Mouse (Mus musculus): ENCODE results near the gene Plin5. TPM values are rescaled to one million over a fixed set of nuclear protein-coding genes. Genes with fewer than 3 reads are reported as not detected.

Plin5 gene
- polyA plus RNA-seq, 1 experiment from 2014 or later = 0.47 TPM

DNA sequence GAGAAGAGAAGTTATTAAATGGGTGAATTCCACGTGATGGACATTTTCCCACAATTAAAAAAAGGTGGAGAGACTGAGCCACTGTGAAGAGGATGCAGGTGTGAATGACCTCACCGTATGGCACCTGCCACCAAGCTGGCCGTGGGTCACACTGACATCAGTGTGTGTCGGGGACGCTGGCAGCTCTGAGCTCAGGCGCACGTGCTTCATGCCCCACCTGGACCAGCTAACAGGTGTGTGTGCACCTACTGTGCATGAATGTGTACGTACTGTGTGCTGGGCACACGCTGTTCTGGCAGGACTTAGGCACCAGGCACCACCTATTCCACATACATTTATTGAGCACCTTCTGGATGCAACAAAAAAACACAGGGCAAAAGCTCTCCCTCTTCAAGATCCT is 27.1 kb upstream of the Plin5 start:
- no peak for DNase-seq (ENCODE audit: low spot score)
- Histone ChIP-seq H3K4me1 (peaks cover 48% of the 10 kb centered on the region), H3K4me3 (no peak overlapping the region), H3K36me3 (replicated peaks) (no peaks in the 10 kb centered on the region), H3K9me3 (no peaks in the 10 kb centered on the region), H3K27ac (replicated peaks) (no peak overlapping the region), H3K27me3 (replicated peaks; ENCODE audit: low read depth, poor library complexity, severe bottlenecking) (peaks cover 100% of the 10 kb centered on the region)
- 77% methylated on average over 9 of the region's 9 CpGs for WGBS

GRCm38 (mm10) chr17:56141702-56142605 is 24.6 kb upstream of the Plin5 start:
- peaks cover 52% of the 10 kb centered on the region for H3K4me1 ChIP-seq
- 1% methylated on average over 47 of the region's 47 CpGs for WGBS
- H3K4me3 ChIP-seq = peak overlapping the region; percentile 60
- peak; percentile 75 for DNase-seq (ENCODE audit: low spot score)
- H3K27ac ChIP-seq (replicated peaks) = peak overlapping the region; percentile 65; the same call in 1 of the 2 replicates
- H3K9me3 ChIP-seq = no peaks in the 10 kb centered on the region
- no peaks in the 10 kb centered on the region for H3K36me3 ChIP-seq (replicated peaks)
- H3K27me3 ChIP-seq (replicated peaks; ENCODE audit: low read depth, poor library complexity, severe bottlenecking) = peaks cover 100% of the 10 kb centered on the region

DNA sequence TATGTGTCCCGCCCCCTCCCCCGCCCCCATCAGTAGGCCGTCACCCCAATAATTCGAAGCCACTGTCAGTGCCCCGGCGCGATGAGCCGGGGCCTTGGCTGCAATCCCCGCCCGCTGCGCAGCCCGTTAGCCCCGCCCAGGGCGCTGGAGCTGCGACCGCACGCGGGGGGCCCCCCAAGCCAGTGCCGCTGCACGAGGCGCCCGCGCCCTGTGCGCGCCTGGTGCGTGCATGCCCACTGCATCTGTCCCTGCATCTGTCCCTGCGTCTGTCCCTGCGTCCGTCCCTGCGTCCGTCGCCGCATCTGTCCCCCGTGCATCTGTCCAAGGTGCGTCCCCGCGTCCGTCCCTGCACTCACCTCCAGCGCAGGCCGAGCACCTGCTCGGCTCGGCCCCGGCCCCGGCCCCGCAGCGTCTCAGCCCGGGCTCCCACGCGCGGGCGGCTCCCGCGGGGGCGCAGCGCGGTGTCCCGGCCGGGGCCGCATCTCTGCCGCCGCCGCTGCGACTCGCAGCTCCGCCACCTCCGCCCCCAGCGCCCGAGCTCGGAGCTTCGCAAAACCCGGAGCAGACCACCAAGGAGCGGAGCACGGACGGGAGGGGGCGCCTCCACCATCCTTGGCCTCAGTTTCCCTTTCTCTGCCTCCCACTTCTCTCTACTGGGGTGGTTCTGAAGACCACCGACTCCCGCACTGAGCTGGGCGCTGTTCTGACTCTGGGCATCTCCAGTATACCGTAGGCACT is 22.6 kb upstream of the Plin5 start, which contains the start of gene Sema6b:
Gene Sema6b (minus strand): TSS at position 486 of the 738 bp plus-strand sequence.
- DNase-seq (ENCODE audit: low spot score) = peak; percentile 83
- Histone ChIP-seq H3K27me3 (replicated peaks; ENCODE audit: low read depth, poor library complexity, severe bottlenecking) (peaks cover 99% of the 10 kb centered on the region), H3K9me3 (no peaks in the 10 kb centered on the region), H3K4me3 (peak within 1 kb of the TSS; percentile 83), H3K4me1 (peaks cover 62% of the 10 kb centered on the region), H3K36me3 (replicated peaks) (no peaks in the 10 kb centered on the region), H3K27ac (replicated peaks) (peak within 1 kb of the TSS; percentile 69)
- under 1% methylated on average over 79 of the region's 79 CpGs for WGBS

GRCm38 (mm10) chr17:56139355-56139754 is 22.0 kb upstream of the Plin5 start:
- no peaks in the 10 kb centered on the region for H3K36me3 ChIP-seq (replicated peaks)
- H3K4me3 ChIP-seq = peak overlapping the region; percentile 83
- DNase-seq (ENCODE audit: low spot score) = no peak
- H3K27me3 ChIP-seq (replicated peaks; ENCODE audit: low read depth, poor library complexity, severe bottlenecking) = peaks cover 95% of the 10 kb centered on the region
- no peaks in the 10 kb centered on the region for H3K9me3 ChIP-seq
- peak overlapping the region; percentile 69; the same call in 1 of the 2 replicates for H3K27ac ChIP-seq (replicated peaks)
- H3K4me1 ChIP-seq = peaks cover 69% of the 10 kb centered on the region
- 5% methylated on average over 21 of the region's 21 CpGs for WGBS

- H3K4me1 ChIP-seq = peaks cover 82% of the 10 kb centered on the region
- no peaks in the 10 kb centered on the region for H3K9me3 ChIP-seq
- peaks cover 82% of the 10 kb centered on the region for H3K27me3 ChIP-seq (replicated peaks; ENCODE audit: low read depth, poor library complexity, severe bottlenecking)
- no peak for DNase-seq (ENCODE audit: low spot score)
- 13% methylated on average over 25 of the region's 25 CpGs for WGBS
- H3K4me3 ChIP-seq = peak overlapping the region; percentile 83
- H3K27ac ChIP-seq (replicated peaks) = no peak overlapping the region; the same call in 1 of the 2 replicates
- H3K36me3 ChIP-seq (replicated peaks) = no peaks in the 10 kb centered on the region
Measured at GRCm38 (mm10) chr17:56137839-56138613, 20.6 kb upstream of the Plin5 start.

GRCm38 (mm10) chr17:56136558-56136957 is 19.2 kb upstream of the Plin5 start:
- H3K9me3 ChIP-seq = no peaks in the 10 kb centered on the region; the same call in 1 of the 2 replicates
- H3K36me3 ChIP-seq (replicated peaks) = no peaks in the 10 kb centered on the region
- WGBS = 87% methylated on average over 7 of the region's 7 CpGs
- no peak overlapping the region for H3K27ac ChIP-seq (replicated peaks)
- no peak for DNase-seq (ENCODE audit: low spot score)
- H3K4me1 ChIP-seq = peaks cover 71% of the 10 kb centered on the region
- H3K4me3 ChIP-seq = no peak overlapping the region
- peaks cover 67% of the 10 kb centered on the region for H3K27me3 ChIP-seq (replicated peaks; ENCODE audit: low read depth, poor library complexity, severe bottlenecking)

GRCm38 (mm10) chr17:56134463-56134971 is 17.1 kb upstream of the Plin5 start:
- Histone ChIP-seq H3K4me3 (peak overlapping the region; percentile 54), H3K27me3 (replicated peaks; ENCODE audit: low read depth, poor library complexity, severe bottlenecking) (peaks cover 47% of the 10 kb centered on the region), H3K9me3 (peaks cover 11% of the 10 kb centered on the region; the same call in 1 of the 2 replicates), H3K27ac (replicated peaks) (peak overlapping the region; percentile 55; the same call in 1 of the 2 replicates), H3K4me1 (peaks cover 53% of the 10 kb centered on the region), H3K36me3 (replicated peaks) (peaks cover 7% of the 10 kb centered on the region)
- peak; percentile 77 for DNase-seq (ENCODE audit: low spot score)
- 2% methylated on average over 27 of the region's 27 CpGs for WGBS

GRCm38 (mm10) chr17:56133457-56134363 is 16.3 kb upstream of the Plin5 start:
- 14% methylated on average over 21 of the region's 21 CpGs for WGBS
- peak; percentile 63 for DNase-seq (ENCODE audit: low spot score)
- Histone ChIP-seq H3K27me3 (replicated peaks; ENCODE audit: low read depth, poor library complexity, severe bottlenecking) (peaks cover 39% of the 10 kb centered on the region), H3K36me3 (replicated peaks) (peaks cover 11% of the 10 kb centered on the region), H3K27ac (replicated peaks) (peak overlapping the region; percentile 55; the same call in 1 of the 2 replicates), H3K4me3 (peak overlapping the region; percentile 54), H3K9me3 (peaks cover 11% of the 10 kb centered on the region; the same call in 1 of the 2 replicates), H3K4me1 (peaks cover 48% of the 10 kb centered on the region)

DNA sequence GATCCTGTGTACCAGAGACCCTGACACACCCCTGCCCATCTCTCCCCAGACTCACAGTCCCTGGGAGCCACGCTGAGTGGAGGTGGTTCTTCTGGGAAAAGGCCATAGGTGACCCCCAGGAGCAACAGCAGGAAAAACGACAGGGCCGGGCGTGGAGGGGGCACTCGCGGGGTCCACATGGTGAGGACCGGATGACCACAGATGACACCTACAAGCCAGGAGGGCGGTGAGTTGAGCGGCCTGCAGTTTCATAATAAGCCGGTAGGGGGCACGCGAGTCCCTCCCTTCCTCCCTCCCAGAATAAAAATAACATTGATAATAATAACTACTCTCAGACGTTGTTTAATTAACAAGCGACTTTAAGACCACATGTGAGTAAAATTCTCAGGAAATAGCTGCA is 15.3 kb upstream of the Plin5 start:
- peaks cover 11% of the 10 kb centered on the region; the same call in 1 of the 2 replicates for H3K9me3 ChIP-seq
- peaks cover 32% of the 10 kb centered on the region for H3K27me3 ChIP-seq (replicated peaks; ENCODE audit: low read depth, poor library complexity, severe bottlenecking)
- no peak overlapping the region for H3K4me3 ChIP-seq
- H3K27ac ChIP-seq (replicated peaks) = no peak overlapping the region
- H3K36me3 ChIP-seq (replicated peaks) = peaks cover 11% of the 10 kb centered on the region
- peak; percentile 72 for DNase-seq (ENCODE audit: low spot score)
- H3K4me1 ChIP-seq = peaks cover 39% of the 10 kb centered on the region
- WGBS = 5% methylated on average over 14 of the region's 14 CpGs

- no peak overlapping the region for H3K4me3 ChIP-seq
- WGBS = 43% methylated on average over 7 of the region's 7 CpGs
- peaks cover 11% of the 10 kb centered on the region for H3K36me3 ChIP-seq (replicated peaks)
- H3K4me1 ChIP-seq = peaks cover 33% of the 10 kb centered on the region
- peaks cover 11% of the 10 kb centered on the region; the same call in 1 of the 2 replicates for H3K9me3 ChIP-seq
- no peak overlapping the region for H3K27ac ChIP-seq (replicated peaks)
- H3K27me3 ChIP-seq (replicated peaks; ENCODE audit: low read depth, poor library complexity, severe bottlenecking) = peaks cover 23% of the 10 kb centered on the region
- DNase-seq (ENCODE audit: low spot score) = peak; percentile 70
Measured at GRCm38 (mm10) chr17:56131814-56132213, 14.4 kb upstream of the Plin5 start.

DNA sequence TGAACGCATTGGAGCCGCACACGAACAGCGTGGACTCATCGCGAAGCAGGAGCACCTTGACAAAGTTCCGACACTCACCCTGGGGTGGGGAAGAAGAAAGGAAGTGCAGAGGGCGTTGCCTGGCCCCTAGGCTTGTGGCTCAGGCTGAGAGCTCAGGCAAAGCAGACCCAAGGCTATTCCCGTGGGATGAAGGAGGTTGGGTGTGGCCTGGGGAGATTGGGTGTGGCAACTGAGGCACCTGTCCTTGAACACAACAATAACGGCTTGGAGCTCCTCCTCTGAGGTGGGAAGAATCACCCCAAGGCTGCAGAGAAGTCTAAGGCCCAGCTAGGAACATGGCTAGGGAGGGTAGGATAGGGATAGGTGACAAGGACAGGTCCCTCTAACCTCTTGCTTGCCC is 13.7 kb upstream of the Plin5 start:
- DNase-seq (ENCODE audit: low spot score) = no peak
- Histone ChIP-seq H3K9me3 (peaks cover 11% of the 10 kb centered on the region; the same call in 1 of the 2 replicates), H3K27me3 (replicated peaks; ENCODE audit: low read depth, poor library complexity, severe bottlenecking) (peaks cover 21% of the 10 kb centered on the region), H3K36me3 (replicated peaks) (peaks cover 11% of the 10 kb centered on the region), H3K4me1 (peaks cover 33% of the 10 kb centered on the region), H3K4me3 (no peak overlapping the region), H3K27ac (replicated peaks) (no peak overlapping the region)
- 92% methylated on average over 10 of the region's 10 CpGs for WGBS
